Mouse (Mus musculus): Measurements from ENCODE around the gene Skint9.
"Not testable (repeated sequence)": the region's sequence is repeated elsewhere in the genome, so short reads cannot be mapped to it uniquely, and the experiment has no call there.

Gene Skint9

GRCm38 (mm10) chr4:112433885-112434284 is at the start of gene Skint9:
Gene Skint9 (minus strand): TSS chr4:112433985.
- no peak for DNase-seq

DNA sequence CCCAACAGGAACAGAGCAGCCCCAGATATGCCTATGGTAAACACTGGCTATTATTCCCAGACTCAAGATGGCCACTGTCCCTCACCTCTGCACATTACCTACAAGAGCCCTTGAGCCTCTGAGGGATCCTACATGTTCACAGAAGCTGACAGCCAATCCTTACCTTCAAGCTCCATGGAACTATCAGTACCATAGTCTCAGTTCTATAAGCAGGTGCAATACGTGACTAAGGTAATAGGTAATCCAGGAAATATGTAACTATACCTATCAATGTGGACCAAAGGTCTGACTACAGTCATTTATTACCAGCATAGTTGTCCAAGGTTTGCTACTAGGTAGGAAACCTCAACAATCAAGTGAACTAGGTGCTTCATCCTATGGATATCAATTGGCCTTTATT is 1.1 kb downstream of the Skint9 start:
- no peak for DNase-seq

DNA sequence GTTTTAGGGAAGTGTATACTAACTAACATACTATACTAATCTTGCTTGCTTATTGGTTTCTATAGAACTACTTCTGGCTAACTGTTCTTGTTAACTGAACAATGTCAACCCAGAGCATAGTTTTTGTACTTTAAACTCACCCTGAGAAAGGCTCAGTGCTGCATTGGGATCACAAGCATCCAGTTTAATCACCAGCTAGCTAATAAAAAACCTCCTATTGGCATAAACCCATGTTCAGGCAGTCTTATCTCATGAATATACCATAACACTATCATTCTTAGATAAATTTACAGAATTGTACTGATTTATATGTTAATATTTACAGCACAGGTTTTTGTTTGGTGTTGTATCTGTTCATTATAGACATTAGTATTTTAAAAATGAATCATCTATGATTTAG is 1.6 kb downstream of the Skint9 start:
- no peak for DNase-seq

GRCm38 (mm10) chr4:112349111-112349510 is 84.7 kb downstream of the Skint9 start:
- not testable (repeated sequence) for DNase-seq
